In genomic region chr11:88595616-88596015, GRCm38 (mm10) we compare ENCODE assay signal across 9 mouse cellular contexts.
DNase-seq lines count a peak whose midpoint lies in the region; ATAC-seq lines count a peak whose summit lies in the region.
"Had no signal": no experiment of that assay in that cellular context is flagged by ENCODE, and none has a peak within 500 bp of the region (broad histone marks: within the 10 kb centered on the region; RNA-seq: fewer than 3 reads in every experiment).

No protein-coding gene starts in this region.

- WGBS in heart, embryonic 12.5 days: 23% methylated on average over 2 of the region's 4 CpGs
- WGBS in midbrain, embryonic 10.5 days: 63% methylated on average over 4 of the region's 4 CpGs
- 53% methylated on average over 4 of the region's 4 CpGs for WGBS in midbrain, embryonic 16.5 days
- 51% methylated on average over 4 of the region's 4 CpGs for WGBS in midbrain, embryonic 15.5 days

- no peaks in the 10 kb centered on the region for H3K9me3 ChIP-seq in heart, embryonic 12.5 days (replicated peaks)
- H3K9me3 ChIP-seq in midbrain, embryonic 10.5 days (replicated peaks): no peaks in the 10 kb centered on the region
- H3K9me3 ChIP-seq in midbrain, embryonic 16.5 days (replicated peaks; ENCODE audit: control insufficient read depth, low read length, poor library complexity, severe bottlenecking): no peaks in the 10 kb centered on the region
- H3K9me3 ChIP-seq in midbrain, embryonic 15.5 days: no peaks in the 10 kb centered on the region

- no peak for DNase-seq in heart, adult 8-10 months (ENCODE audit: low spot score)
- DNase-seq in midbrain, embryonic 10.5 days (ENCODE audit: low spot score): no peak
- DNase-seq in thymus, postnatal 36 days: peak; percentile 59 to 78
- DNase-seq in ovary, adult 18-20 months (ENCODE audit: low spot score): no peak

- H3K27me3 ChIP-seq in heart, embryonic 12.5 days (replicated peaks): no peaks in the 10 kb centered on the region
- no peaks in the 10 kb centered on the region for H3K27me3 ChIP-seq in midbrain, embryonic 10.5 days (ENCODE audit: low read depth, poor library complexity, severe bottlenecking)
- H3K27me3 ChIP-seq in midbrain, embryonic 16.5 days (ENCODE audit: control insufficient read depth, insufficient read depth, low read depth, low read length): no peaks in the 10 kb centered on the region
- H3K27me3 ChIP-seq in midbrain, embryonic 15.5 days (replicated peaks): no peaks in the 10 kb centered on the region

- no peak for ATAC-seq in heart, embryonic 12.5 days (ENCODE audit: insufficient number of reproducible peaks, low FRiP score)
- no peak for ATAC-seq in midbrain, embryonic 16.5 days
- peak; percentile 45 for ATAC-seq in inflammation-experienced regulatory T-cells, adult 6 months
- ATAC-seq in midbrain, embryonic 15.5 days (replicated peaks): no peak

- H3K27ac ChIP-seq in heart, embryonic 12.5 days (ENCODE audit: poor library complexity, severe bottlenecking): peak overlapping the region; percentile 83
- H3K27ac ChIP-seq in midbrain, embryonic 10.5 days (replicated peaks): peak overlapping the region; percentile 72
- no peak overlapping the region for H3K27ac ChIP-seq in midbrain, embryonic 16.5 days (ENCODE audit: low read length)
- no peak overlapping the region for H3K27ac ChIP-seq in midbrain, embryonic 15.5 days

- H3K4me2 ChIP-seq in heart, embryonic 12.5 days: no peak overlapping the region
- no peak overlapping the region for H3K4me2 ChIP-seq in midbrain, embryonic 16.5 days (ENCODE audit: low read length)
- H3K4me2 ChIP-seq in midbrain, embryonic 15.5 days: no peak overlapping the region

- 0 out of 2 replicates have a peak, but pooled peaks cover 6% of the 10 kb centered on the region for H3K36me3 ChIP-seq in heart, embryonic 12.5 days
- H3K36me3 ChIP-seq in midbrain, embryonic 10.5 days: peaks cover 61% of the 10 kb centered on the region
- no peaks in the 10 kb centered on the region for H3K36me3 ChIP-seq in midbrain, embryonic 16.5 days (ENCODE audit: control insufficient read depth, insufficient read depth, low read length)
- H3K36me3 ChIP-seq in midbrain, embryonic 15.5 days (replicated peaks): no peaks in the 10 kb centered on the region

- no peak overlapping the region; the same call in 1 of the 2 replicates for H3K9ac ChIP-seq in heart, embryonic 12.5 days
- H3K9ac ChIP-seq in midbrain, embryonic 16.5 days (ENCODE audit: low read depth, low read length): no peak overlapping the region
- H3K9ac ChIP-seq in midbrain, embryonic 15.5 days: no peak overlapping the region

- H3K4me3 ChIP-seq in heart, embryonic 12.5 days: no peak overlapping the region
- no peak overlapping the region for H3K4me3 ChIP-seq in midbrain, embryonic 10.5 days
- H3K4me3 ChIP-seq in midbrain, embryonic 16.5 days (ENCODE audit: low read depth, low read length): no peak overlapping the region
- H3K4me3 ChIP-seq in midbrain, embryonic 15.5 days: no peak overlapping the region
- H3K4me3 ChIP-seq: erythroblast, embryonic 14.5 days had no signal

- H3K4me1 ChIP-seq in heart, embryonic 12.5 days (replicated peaks): peaks cover 74% of the 10 kb centered on the region
- H3K4me1 ChIP-seq in midbrain, embryonic 10.5 days: peaks cover 89% of the 10 kb centered on the region
- peaks cover 18% of the 10 kb centered on the region for H3K4me1 ChIP-seq in midbrain, embryonic 16.5 days (ENCODE audit: control insufficient read depth, insufficient read depth, low read length)
- peaks cover 40% of the 10 kb centered on the region for H3K4me1 ChIP-seq in midbrain, embryonic 15.5 days

Comparison
In these comparisons a context has a peak if more than half of its experiments do, and no peak if none do; other contexts are left out.
1. H3K27ac ChIP-seq: peak in heart, embryonic 12.5 days (single experiment) and midbrain, embryonic 10.5 days (single experiment); none in midbrain, embryonic 16.5 days (single experiment) and midbrain, embryonic 15.5 days (single experiment).
2. DNase-seq: peak in thymus, postnatal 36 days (2 of 2); none in heart, adult 8-10 months (single experiment), midbrain, embryonic 10.5 days (single experiment) and ovary, adult 18-20 months (single experiment).